16 mouse cellular contexts compared by ENCODE assay signal in the genomic region with DNA sequence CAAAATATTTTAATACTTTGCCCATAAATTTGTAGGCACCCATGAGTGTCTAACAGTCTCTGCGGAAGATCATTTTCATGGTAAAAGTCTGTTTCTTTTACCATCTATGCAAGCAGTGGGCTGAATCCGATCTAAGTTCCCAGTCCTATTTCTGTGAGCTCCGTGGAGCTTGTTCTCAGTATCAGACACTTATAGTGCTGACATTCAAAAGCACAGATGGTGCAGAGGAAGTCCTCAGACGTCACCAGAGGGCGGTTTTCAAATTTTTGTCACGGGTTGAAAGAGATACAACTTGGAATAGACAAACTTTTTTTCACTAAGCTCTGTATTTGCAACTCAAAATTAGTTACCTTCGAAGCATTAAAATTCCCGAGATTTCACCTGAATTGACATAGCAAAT.
DNase-seq lines count a peak whose midpoint lies in the region; ATAC-seq and TF ChIP-seq lines count a peak whose summit lies in the region.
"Had no signal": no experiment of that assay in that cellular context is flagged by ENCODE, and none has a peak within 500 bp of the region (broad histone marks: within the 10 kb centered on the region; RNA-seq: fewer than 3 reads in every experiment).

No protein-coding gene starts in this region.

- no peak overlapping the region for H3K4me3 ChIP-seq in forebrain, postnatal 0 days (ENCODE audit: low read depth, low read length)
- H3K4me3 ChIP-seq in forebrain, embryonic 16.5 days (replicated peaks; ENCODE audit: low read length) = no peak overlapping the region
- H3K4me3 ChIP-seq in layer of hippocampus, adult 2 months = no peak overlapping the region
- no peak overlapping the region for H3K4me3 ChIP-seq in midbrain, embryonic 11.5 days (ENCODE audit: low read depth, low read length)
- H3K4me3 ChIP-seq: kidney, embryonic 15.5 days; liver, embryonic 15.5 days had no signal

- intact Hi-C loops in left cerebral cortex, postnatal 10 days (cut with DNase I) = no loop called here

- H3K9ac ChIP-seq in forebrain, postnatal 0 days = no peak overlapping the region
- no peak overlapping the region for H3K9ac ChIP-seq in forebrain, embryonic 16.5 days (replicated peaks; ENCODE audit: low read depth, low read length)
- no peak overlapping the region for H3K9ac ChIP-seq in midbrain, embryonic 11.5 days (ENCODE audit: low read length)
- H3K9ac ChIP-seq: kidney, embryonic 15.5 days; liver, embryonic 15.5 days had no signal

- no peak overlapping the region for H3K27ac ChIP-seq in forebrain, postnatal 0 days (ENCODE audit: low read depth, low read length)
- no peak overlapping the region for H3K27ac ChIP-seq in forebrain, embryonic 16.5 days (ENCODE audit: low read length)
- peak overlapping the region; percentile 14; the same call in 1 of the 2 replicates for H3K27ac ChIP-seq in layer of hippocampus, adult 2 months
- no peak overlapping the region for H3K27ac ChIP-seq in midbrain, embryonic 11.5 days (ENCODE audit: low read depth, low read length)
- H3K27ac ChIP-seq: hindbrain, postnatal 0 days; kidney, embryonic 15.5 days; liver, embryonic 15.5 days had no signal

- DNase-seq in forebrain, postnatal 0 days = peak; percentile 47
- peak; percentile 63 to 77 for DNase-seq in layer of hippocampus, adult 2 months (ENCODE audit: low spot score in 2 of 2)
- DNase-seq in left cerebral cortex, postnatal 10 days (ENCODE audit: extremely low spot score in 1 of 2, low spot score in 2 of 2) = peak; percentile 28 to 75
- DNase-seq in right cerebral cortex, postnatal 36 days (ENCODE audit: low spot score in 2 of 2) = peak; percentile 68 to 91
- DNase-seq in midbrain, embryonic 11.5 days (ENCODE audit: low spot score, missing footprints) = no peak
- no peak for DNase-seq in urinary bladder, postnatal 10 days (ENCODE audit: low spot score)
- no peak for DNase-seq in cerebellum, postnatal 14 days
- DNase-seq: adrenal gland, adult 8-10 months; heart, postnatal 10 days; lung, postnatal 36 days; midbrain, embryonic 14.5 days; thymus, adult 18-20 months had no signal

- TF ChIP-seq CTCF in forebrain, postnatal 0 days (IDR thresholded peaks at IDR 0.05; ENCODE audit: low read depth) = no peak
- TF ChIP-seq CTCF in layer of hippocampus, adult 2 months (conservative IDR thresholded peaks at IDR 0.05) = no peak

- ATAC-seq in forebrain, postnatal 0 days = peak; percentile 65
- ATAC-seq in forebrain, embryonic 16.5 days = no peak
- ATAC-seq in midbrain, embryonic 11.5 days (ENCODE audit: low FRiP score) = no peak
- ATAC-seq: hindbrain, postnatal 0 days had no signal

- no peaks in the 10 kb centered on the region for H3K4me1 ChIP-seq in forebrain, postnatal 0 days (ENCODE audit: insufficient read depth)
- no peaks in the 10 kb centered on the region for H3K4me1 ChIP-seq in forebrain, embryonic 16.5 days (replicated peaks; ENCODE audit: control insufficient read depth, insufficient read depth, low read length)
- H3K4me1 ChIP-seq in midbrain, embryonic 11.5 days (ENCODE audit: control insufficient read depth, insufficient read depth, low read length) = no peaks in the 10 kb centered on the region
- H3K4me1 ChIP-seq: kidney, embryonic 15.5 days; liver, embryonic 15.5 days had no signal

- 60% methylated on average over 8 of the region's 8 CpGs for WGBS in forebrain, postnatal 0 days
- WGBS in forebrain, embryonic 16.5 days = 66% methylated on average over 8 of the region's 8 CpGs
- WGBS in midbrain, embryonic 11.5 days = 82% methylated on average over 8 of the region's 8 CpGs

- H3K9me3 ChIP-seq in forebrain, postnatal 0 days (ENCODE audit: low read length) = no peaks in the 10 kb centered on the region
- no peaks in the 10 kb centered on the region for H3K9me3 ChIP-seq in forebrain, embryonic 16.5 days (ENCODE audit: control insufficient read depth, low read length)
- no peaks in the 10 kb centered on the region for H3K9me3 ChIP-seq in midbrain, embryonic 11.5 days (ENCODE audit: control insufficient read depth, low read length)
- H3K9me3 ChIP-seq: kidney, embryonic 15.5 days; liver, embryonic 15.5 days had no signal

- no peak overlapping the region for H3K4me2 ChIP-seq in forebrain, postnatal 0 days (ENCODE audit: low read depth)
- no peak overlapping the region for H3K4me2 ChIP-seq in forebrain, embryonic 16.5 days (ENCODE audit: low read length)
- H3K4me2 ChIP-seq in midbrain, embryonic 11.5 days = no peak overlapping the region
- H3K4me2 ChIP-seq: kidney, embryonic 15.5 days; liver, embryonic 15.5 days had no signal

- H3K36me3 ChIP-seq in forebrain, postnatal 0 days (ENCODE audit: insufficient read depth) = no peaks in the 10 kb centered on the region
- H3K36me3 ChIP-seq in forebrain, embryonic 16.5 days (ENCODE audit: control insufficient read depth, insufficient read depth) = no peaks in the 10 kb centered on the region
- no peaks in the 10 kb centered on the region for H3K36me3 ChIP-seq in midbrain, embryonic 11.5 days (ENCODE audit: control insufficient read depth, insufficient read depth, low read length)
- H3K36me3 ChIP-seq: kidney, embryonic 15.5 days; liver, embryonic 15.5 days had no signal

- H3K27me3 ChIP-seq in forebrain, postnatal 0 days (ENCODE audit: insufficient read depth, low read length) = no peaks in the 10 kb centered on the region
- H3K27me3 ChIP-seq in forebrain, embryonic 16.5 days (replicated peaks; ENCODE audit: control insufficient read depth, insufficient read depth, low read length) = no peaks in the 10 kb centered on the region
- no peaks in the 10 kb centered on the region for H3K27me3 ChIP-seq in midbrain, embryonic 11.5 days (ENCODE audit: control insufficient read depth, insufficient read depth, low read length)
- H3K27me3 ChIP-seq: kidney, embryonic 15.5 days; liver, embryonic 15.5 days had no signal

Comparison
In these comparisons a context has a peak if more than half of its experiments do, and no peak if none do; other contexts are left out.
1. DNase-seq: peak in forebrain, postnatal 0 days (single experiment), layer of hippocampus, adult 2 months (2 of 2), left cerebral cortex, postnatal 10 days (2 of 2) and right cerebral cortex, postnatal 36 days (2 of 2); none in midbrain, embryonic 11.5 days (single experiment), urinary bladder, postnatal 10 days (single experiment) and cerebellum, postnatal 14 days (0 of 2).